Mouse (Mus musculus) activated CD4-positive, CD25-positive, alpha-beta regulatory T cell, adult 4 months (primary cell): ENCODE results near the gene BC049715. TPM values are rescaled to one million over a fixed set of nuclear protein-coding genes. Genes with fewer than 3 reads are reported as not detected.
"Not testable (repeated sequence)": the region's sequence is repeated elsewhere in the genome, so short reads cannot be mapped to it uniquely, and the experiment has no call there.

Experiments
- ATAC-seq: one replicate; pipeline ENCODE4 v1.8.0; 2017
- polyA plus RNA-seq, 2 experiments: library from polyadenylated mRNA; unstranded; fragments of 100-300 nt; shearing (Covaris generic); gene quantifications; one replicate each; pipeline ENCODE4 v1.2.1; 2017

Gene BC049715
- under 1 TPM; 0.48 to 0.60 TPM for polyA plus RNA-seq

GRCm38 (mm10) chr6:136827516-136827880 is at the start of gene BC049715:
TSS of gene BC049715 (plus strand) at chr6:136827626.
- no peak for ATAC-seq

DNA sequence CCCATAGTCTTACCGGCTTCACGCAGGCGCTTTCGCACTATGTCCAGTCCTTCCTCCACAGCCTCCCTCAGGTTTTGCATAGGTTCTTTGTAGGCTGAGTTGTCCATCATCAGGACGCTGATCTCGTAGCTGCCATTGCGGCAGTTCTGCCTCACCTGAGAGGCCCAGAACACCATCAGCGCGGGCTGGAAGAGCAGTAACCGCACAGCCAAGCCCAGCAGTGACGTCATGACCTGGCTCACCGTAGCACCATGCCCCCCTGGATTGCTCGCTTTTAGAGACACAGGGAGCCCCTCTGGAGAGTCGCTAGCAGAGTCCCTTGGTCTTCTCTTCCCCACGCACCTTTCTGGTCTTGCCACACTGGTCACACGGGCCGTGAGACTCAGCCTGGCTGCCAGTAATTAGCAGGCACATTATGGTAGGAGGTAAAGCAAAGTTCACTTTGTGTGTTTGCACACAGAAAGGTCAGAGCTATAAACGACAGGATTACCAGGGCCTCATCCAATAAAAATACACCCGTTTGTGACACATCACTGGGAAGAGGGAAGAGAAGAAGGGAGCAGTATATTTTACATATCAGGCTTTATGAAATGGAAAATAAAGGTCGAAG is 45.9 kb upstream of the BC049715 start, which contains the start of gene Gucy2c:
TSS of gene Gucy2c (minus strand) at position 389 of the 610 bp plus-strand sequence.
- ATAC-seq: no peak

DNA sequence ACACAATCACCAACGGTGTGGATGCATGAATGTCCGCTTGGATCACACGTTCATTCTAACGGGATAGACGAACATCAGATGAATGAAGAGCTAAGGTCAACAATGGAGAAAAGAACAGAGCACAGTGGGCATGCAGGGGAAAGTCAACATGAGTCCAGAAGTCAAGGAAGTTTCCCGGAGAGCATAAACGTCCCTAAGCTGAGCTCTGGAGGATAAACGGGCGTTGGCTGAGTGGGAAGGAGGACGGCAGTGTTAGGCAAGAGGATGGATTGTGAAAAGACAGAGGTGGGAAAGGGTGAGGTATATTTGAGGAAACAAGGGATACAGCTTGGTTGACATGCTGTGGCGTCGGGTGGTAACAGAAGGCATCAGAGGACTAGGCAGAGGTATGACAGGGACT is 45.3 kb upstream of the BC049715 start:
- ATAC-seq: no peak

DNA sequence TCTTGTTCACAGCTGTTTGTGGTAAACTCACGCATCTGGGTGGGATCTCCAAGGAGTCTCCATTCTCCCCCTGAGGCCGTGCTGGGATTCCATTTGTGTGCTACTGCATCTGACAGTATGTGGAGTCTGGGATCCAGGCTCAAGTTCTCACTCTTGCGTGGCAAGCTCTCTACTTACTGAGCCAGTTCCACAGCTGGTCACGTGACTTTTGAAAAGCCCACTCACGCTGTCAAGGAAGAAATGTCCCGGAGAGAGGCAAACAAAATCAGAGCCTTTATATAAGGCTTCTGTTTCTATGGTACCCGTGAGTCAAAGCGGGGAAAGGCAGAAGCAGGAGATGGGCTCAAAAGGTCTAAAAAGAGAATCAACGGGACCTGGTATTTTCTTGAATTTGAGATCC is 44.7 kb upstream of the BC049715 start:
- ATAC-seq: no peak

DNA sequence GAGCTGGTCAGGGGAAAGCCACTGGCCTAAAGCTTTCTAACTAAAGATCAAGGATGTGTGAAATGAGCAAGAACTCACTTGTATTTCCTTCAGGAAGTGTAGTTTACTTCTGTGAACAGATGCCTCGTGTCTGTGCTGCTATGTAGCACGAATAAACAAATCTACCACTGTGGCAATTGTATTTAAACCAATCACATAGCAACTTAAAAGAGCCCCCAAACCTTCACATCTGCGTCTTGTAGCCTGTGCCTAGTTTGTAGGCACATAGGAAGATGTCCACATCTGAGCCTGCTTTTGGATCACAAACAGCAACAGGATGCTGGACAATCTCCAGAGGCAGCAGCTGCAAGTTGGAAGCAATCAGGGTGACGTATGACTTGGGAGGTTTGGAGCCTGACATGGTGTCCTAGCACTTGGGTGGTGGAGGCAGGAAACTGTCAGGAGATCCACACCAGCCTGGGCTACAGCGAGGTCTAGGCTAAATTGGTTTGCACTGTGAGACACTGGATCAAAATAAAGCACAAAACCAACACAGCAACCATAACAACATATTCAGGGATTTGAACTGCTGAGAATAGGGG is 37.9 kb upstream of the BC049715 start:
- ATAC-seq: no peak

- ATAC-seq: no peak
Measured at GRCm38 (mm10) chr6:136792884-136793758, 34.3 kb upstream of the BC049715 start.

DNA sequence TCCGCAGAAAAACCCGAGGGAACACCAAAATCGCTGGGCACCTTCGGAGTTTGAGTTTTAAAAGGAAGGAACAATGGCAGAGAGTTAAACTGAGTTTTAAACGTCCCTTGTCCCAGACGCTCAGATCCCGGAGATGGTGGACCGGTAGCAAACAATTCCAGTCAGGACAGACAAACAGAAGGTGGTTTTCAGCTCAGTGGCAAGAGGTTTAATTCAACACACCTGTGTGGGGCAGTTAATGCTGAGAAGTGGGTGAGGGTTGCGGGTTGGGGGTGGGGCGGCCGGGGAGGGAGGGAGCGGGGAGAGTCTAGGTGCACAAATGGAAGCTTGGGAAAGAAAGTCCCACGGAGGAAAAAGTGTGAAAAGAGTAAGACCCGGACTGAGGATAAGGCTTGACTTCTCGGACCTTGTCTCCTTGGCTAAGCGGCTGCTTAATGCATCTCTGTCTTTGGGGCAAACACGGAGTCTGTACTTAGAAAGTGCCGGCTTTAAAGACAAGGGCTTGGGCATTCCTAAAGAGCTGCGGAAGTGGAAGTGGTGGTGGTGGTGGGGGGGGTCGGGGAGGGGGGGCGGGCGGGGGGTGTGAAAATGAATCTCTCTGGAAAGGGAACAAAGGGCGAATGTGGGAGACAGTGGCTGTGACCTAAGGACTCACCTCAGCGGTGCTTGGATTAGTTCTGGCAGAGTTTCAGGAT is 33.4 kb upstream of the BC049715 start:
- no peak for ATAC-seq

GRCm38 (mm10) chr6:136795110-136795509 is 32.3 kb upstream of the BC049715 start:
- no peak for ATAC-seq

DNA sequence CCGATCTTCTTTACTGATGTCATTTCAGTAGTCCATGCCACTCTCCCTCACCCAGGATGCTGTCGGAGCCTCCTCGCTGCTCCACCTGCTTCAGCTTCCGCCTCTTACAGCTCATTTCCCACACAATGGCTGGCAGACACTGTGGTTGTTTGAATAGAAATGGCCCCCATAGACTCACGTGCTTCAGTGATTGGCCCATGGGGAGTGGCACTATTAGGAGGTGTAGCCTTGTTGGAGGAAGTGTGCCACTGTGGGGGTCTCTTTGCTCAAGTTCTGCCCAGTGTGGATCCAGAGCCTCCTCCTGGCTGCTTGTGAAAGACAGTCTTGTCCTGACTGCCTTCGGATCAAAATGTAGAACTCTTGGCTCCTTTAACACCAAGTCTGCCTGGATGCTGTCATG is 31.6 kb upstream of the BC049715 start:
- ATAC-seq: no peak

DNA sequence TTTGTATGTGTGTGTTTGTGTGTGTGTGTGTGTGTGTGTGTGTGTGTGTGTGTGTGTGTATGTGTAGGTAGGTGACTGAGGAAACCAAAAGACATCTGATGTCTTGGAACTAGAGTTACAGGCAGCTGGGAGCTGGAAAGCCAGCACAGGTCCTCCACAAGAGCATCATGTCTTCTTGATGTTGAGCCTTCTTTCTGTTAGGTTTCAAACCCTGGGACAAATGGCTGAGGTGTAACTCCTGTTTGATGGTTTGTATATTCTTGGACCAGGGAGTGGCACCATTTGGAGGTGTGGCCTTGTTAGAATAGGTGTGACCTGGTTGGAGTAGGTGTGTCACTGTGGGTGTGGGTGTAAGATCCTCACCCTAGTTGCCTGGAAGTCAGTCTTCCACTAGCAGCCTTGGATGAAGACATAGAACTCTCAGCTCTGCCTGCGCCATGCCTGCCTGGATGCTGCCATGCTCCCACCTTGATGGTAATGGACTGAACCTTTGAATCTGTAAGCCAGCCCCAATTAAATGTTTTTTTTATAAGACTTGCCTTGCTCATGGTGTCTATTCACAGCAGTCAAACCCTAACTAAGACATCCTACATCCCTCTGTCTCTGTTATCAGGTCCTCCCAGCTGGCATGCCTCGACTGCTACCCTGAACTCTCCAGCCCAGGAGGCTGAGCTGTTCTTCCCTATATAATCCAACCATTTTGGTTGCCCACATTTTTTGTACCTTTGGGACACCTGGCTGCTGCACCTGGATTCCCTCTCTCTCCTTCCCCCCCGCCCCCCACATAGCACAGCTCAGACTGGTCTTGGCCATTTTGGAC is 29.3 kb upstream of the BC049715 start:
- ATAC-seq: not testable (repeated sequence)

- ATAC-seq: no peak
Measured at GRCm38 (mm10) chr6:136800710-136801109, 26.7 kb upstream of the BC049715 start.

DNA sequence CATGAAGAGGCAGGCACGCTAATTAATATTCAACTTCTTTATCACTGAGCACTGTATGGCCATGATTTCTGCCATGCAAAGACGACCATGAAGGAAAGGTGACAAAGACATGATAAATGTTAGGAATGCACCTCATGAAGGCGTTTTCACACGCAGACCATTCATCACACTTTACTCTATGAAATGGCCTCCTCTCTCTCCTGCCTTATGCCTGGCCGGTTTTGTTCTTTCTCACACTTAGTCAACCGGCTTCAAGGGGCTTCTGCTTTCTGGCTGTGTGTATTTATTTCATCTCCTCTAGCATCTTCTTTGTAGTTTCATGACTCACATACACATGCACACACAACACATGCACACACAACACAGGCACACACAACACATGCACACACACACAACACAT is 26.2 kb upstream of the BC049715 start:
- ATAC-seq: no peak

DNA sequence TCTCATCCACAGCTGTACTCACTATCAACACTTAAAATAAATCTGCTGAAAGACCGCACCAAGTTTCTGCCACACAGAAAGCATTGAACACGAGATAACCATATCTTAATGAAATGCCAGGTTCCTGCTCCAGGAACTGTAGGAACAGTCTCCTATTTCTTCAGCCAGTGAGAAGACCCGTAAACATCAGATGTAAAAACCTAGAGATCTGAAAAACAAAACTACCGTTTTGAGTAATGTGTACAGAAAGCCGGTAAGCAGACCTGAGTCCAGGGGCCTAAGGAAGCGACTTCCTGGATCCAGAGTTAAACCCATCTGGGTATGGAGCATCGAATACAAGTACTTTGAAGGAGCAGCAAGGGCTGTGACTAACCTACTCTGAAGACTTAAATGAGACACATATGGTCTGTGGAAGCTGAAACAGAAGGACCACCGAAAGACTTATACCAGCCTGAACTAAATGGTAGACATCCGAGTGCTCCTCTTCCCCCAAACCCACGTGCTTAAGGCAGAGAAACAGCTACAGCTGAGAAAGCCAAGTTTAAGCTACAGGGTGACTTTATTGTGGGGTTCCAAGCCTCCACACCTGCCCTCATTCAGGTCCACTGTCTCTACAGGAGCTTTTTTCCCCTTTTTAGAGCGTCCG is 24.2 kb upstream of the BC049715 start:
- peak; percentile 0 for ATAC-seq

DNA sequence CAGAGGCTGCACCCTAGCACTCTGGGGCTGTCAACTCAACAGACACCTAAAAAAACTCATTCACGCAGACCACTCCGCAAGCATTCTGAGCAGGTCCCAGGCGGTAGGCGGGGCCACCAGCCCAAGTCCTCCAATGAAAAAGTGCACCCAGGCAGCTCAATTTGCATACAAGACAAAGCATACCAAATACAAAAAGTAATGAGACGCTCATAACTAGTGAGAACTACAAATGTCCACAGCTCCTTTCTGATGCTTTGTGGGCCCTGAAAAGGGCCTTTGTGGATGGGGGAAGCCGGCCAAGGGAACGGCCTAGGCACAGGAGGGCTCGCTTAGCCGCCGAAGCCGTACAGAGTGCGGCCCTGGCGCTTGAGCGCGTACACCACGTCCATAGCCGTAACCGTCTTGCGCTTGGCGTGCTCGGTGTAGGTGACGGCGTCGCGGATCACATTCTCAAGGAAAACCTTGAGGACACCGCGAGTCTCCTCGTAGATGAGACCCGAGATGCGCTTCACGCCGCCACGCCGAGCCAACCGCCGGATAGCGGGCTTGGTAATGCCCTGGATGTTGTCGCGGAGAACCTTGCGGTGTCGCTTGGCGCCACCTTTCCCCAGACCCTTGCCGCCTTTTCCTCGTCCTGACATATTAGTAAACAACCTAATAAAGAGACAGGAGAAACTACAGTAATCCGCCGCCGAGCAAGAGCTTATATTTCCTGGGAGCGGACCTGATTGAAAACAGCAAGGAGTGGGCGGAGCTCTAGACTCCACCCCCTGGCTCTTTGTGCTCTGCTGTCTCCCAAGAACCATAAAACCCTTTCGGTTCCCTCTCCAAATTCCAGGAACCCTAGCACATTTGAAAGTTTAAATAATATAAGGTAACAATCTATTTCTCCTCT is 23.4 kb upstream of the BC049715 start, which contains the start of gene Hist4h4:
TSS of gene Hist4h4 (minus strand) at position 677 of the 895 bp plus-strand sequence.
- ATAC-seq: peak; percentile 61

- no peak for ATAC-seq
Measured at GRCm38 (mm10) chr6:136804705-136805408, 22.6 kb upstream of the BC049715 start.

DNA sequence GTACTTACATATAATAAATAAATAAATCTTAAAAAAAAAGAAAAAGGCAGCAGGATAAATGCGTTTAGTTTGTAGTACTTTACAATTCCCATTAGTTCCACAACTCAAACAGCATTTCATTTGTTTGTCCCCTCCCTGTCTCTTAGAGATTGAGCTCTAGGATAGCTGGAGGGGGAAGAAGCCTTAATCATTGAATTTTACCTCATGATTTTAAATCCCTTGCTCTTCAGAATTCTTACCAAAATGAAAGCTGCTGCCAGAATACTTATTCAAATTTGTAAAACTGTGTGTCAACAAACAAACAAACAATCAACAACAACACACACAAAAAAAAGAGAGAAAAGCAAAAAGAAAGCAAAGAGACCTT is 22.0 kb upstream of the BC049715 start:
- no peak for ATAC-seq

- ATAC-seq: no peak
Measured at GRCm38 (mm10) chr6:136806819-136807218, 20.6 kb upstream of the BC049715 start.

DNA sequence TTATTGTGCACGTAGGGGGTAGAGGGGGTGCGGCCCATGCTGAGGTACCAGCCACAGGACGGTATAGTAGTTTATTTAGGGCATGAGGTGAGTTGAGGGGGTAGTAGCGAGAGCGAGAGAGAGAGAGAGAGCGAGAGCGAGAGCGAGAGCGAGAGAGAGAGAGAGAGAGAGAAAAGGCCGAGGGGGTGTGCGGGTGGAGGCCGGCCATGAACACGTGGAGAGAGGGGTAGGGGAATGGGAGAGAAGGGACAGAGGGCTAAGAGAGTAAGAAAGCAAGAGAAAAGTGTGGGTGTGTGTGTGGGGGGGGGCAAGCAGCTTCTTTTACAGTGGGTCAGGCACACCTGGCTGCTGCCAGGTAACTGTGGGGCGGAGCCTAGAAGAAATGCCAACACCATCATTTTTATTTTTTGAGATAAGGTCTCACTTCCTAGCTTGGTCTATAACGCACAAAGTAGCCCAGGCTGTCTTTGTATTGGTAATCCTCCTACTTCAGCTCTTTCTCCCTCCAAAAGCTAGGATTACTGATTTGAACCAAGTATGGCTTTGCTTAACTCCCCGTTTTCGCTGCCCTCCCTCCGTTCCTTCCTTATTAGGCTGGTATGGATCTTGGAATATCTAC is 19.9 kb upstream of the BC049715 start:
- no peak for ATAC-seq

GRCm38 (mm10) chr6:136808014-136808417 is 19.4 kb upstream of the BC049715 start, which contains the start of gene H2afj:
TSS of gene H2afj (plus strand) at chr6:136808244.
- ATAC-seq: peak; percentile 67
